Mouse (Mus musculus): Measurements from ENCODE around the gene Tbc1d14. TPM values are rescaled to one million over a fixed set of nuclear protein-coding genes. Genes with fewer than 3 reads are reported as not detected.

Tbc1d14 gene
- polyA plus RNA-seq, 1 experiment from 2014 or later: 59.7 TPM

GRCm38 (mm10) chr5:36523219-36523703 lies 69.8 kb downstream of the Tbc1d14 start:
- no peaks in the 10 kb centered on the region for H3K9me3 ChIP-seq
- peaks cover 65% of the 10 kb centered on the region for H3K36me3 ChIP-seq
- peaks cover 20% of the 10 kb centered on the region for H3K4me1 ChIP-seq (replicated peaks)
- no peak for ATAC-seq
- 84% methylated on average over 5 of the region's 5 CpGs for WGBS
- H3K27me3 ChIP-seq: no peaks in the 10 kb centered on the region
- no peak overlapping the region for H3K27ac ChIP-seq
- no peak overlapping the region for H3K4me2 ChIP-seq (replicated peaks)
- no peak overlapping the region for H3K9ac ChIP-seq (replicated peaks)
- H3K4me3 ChIP-seq (replicated peaks): no peak overlapping the region

- H3K36me3 ChIP-seq: peaks cover 70% of the 10 kb centered on the region
- WGBS: 87% methylated on average over 2 of the region's 2 CpGs
- H3K9ac ChIP-seq (replicated peaks): no peak overlapping the region
- no peak overlapping the region for H3K4me2 ChIP-seq (replicated peaks)
- peaks cover 16% of the 10 kb centered on the region for H3K4me1 ChIP-seq (replicated peaks)
- no peak for ATAC-seq
- no peak overlapping the region for H3K4me3 ChIP-seq (replicated peaks)
- H3K9me3 ChIP-seq: no peaks in the 10 kb centered on the region
- no peak overlapping the region for H3K27ac ChIP-seq
- no peaks in the 10 kb centered on the region for H3K27me3 ChIP-seq
Measured at GRCm38 (mm10) chr5:36522782-36523181, 70.3 kb downstream of the Tbc1d14 start.

- no peaks in the 10 kb centered on the region for H3K9me3 ChIP-seq
- H3K4me1 ChIP-seq (replicated peaks): no peaks in the 10 kb centered on the region
- no peak overlapping the region for H3K9ac ChIP-seq (replicated peaks)
- H3K4me2 ChIP-seq (replicated peaks): no peak overlapping the region
- WGBS: 87% methylated on average over 3 of the region's 3 CpGs
- H3K4me3 ChIP-seq (replicated peaks): no peak overlapping the region
- no peaks in the 10 kb centered on the region for H3K27me3 ChIP-seq
- no peak overlapping the region for H3K27ac ChIP-seq
- H3K36me3 ChIP-seq: peaks cover 92% of the 10 kb centered on the region
- ATAC-seq: no peak
Measured at GRCm38 (mm10) chr5:36519751-36520150, 73.3 kb downstream of the Tbc1d14 start.

GRCm38 (mm10) chr5:36517596-36517995 lies 75.5 kb downstream of the Tbc1d14 start:
- Histone ChIP-seq H3K4me2 (replicated peaks) (no peak overlapping the region), H3K9me3 (no peaks in the 10 kb centered on the region), H3K4me3 (replicated peaks) (no peak overlapping the region), H3K36me3 (peaks cover 94% of the 10 kb centered on the region), H3K4me1 (replicated peaks) (no peaks in the 10 kb centered on the region), H3K9ac (replicated peaks) (no peak overlapping the region), H3K27ac (no peak overlapping the region), H3K27me3 (no peaks in the 10 kb centered on the region)
- ATAC-seq: no peak
- WGBS: 85% methylated on average over 3 of the region's 3 CpGs

GRCm38 (mm10) chr5:36515558-36515957 lies 77.5 kb downstream of the Tbc1d14 start:
- Histone ChIP-seq H3K4me2 (replicated peaks) (no peak overlapping the region), H3K9me3 (no peaks in the 10 kb centered on the region), H3K27ac (no peak overlapping the region), H3K4me3 (replicated peaks) (no peak overlapping the region), H3K4me1 (replicated peaks) (no peaks in the 10 kb centered on the region), H3K9ac (replicated peaks) (no peak overlapping the region), H3K27me3 (no peaks in the 10 kb centered on the region), H3K36me3 (peaks cover 94% of the 10 kb centered on the region)
- WGBS: 86% methylated on average over 5 of the region's 5 CpGs
- ATAC-seq: no peak

- H3K27me3 ChIP-seq: no peaks in the 10 kb centered on the region
- WGBS: 100% methylated on average over 1 of the region's 1 CpGs
- ATAC-seq: no peak
- no peaks in the 10 kb centered on the region for H3K4me1 ChIP-seq (replicated peaks)
- no peak overlapping the region for H3K4me3 ChIP-seq (replicated peaks)
- no peak overlapping the region for H3K9ac ChIP-seq (replicated peaks)
- H3K9me3 ChIP-seq: no peaks in the 10 kb centered on the region
- H3K27ac ChIP-seq: no peak overlapping the region
- no peak overlapping the region for H3K4me2 ChIP-seq (replicated peaks)
- peaks cover 94% of the 10 kb centered on the region for H3K36me3 ChIP-seq
Measured at GRCm38 (mm10) chr5:36515126-36515525, 78.0 kb downstream of the Tbc1d14 start.

- WGBS: 98% methylated on average over 2 of the region's 2 CpGs
- Histone ChIP-seq H3K4me1 (replicated peaks) (no peaks in the 10 kb centered on the region), H3K27me3 (no peaks in the 10 kb centered on the region), H3K36me3 (peaks cover 93% of the 10 kb centered on the region), H3K9me3 (no peaks in the 10 kb centered on the region), H3K9ac (replicated peaks) (no peak overlapping the region), H3K4me3 (replicated peaks) (no peak overlapping the region), H3K27ac (no peak overlapping the region), H3K4me2 (replicated peaks) (no peak overlapping the region)
- ATAC-seq: no peak
Measured at GRCm38 (mm10) chr5:36510956-36511355, 82.1 kb downstream of the Tbc1d14 start.

- Histone ChIP-seq H3K4me2 (replicated peaks) (no peak overlapping the region), H3K27me3 (no peaks in the 10 kb centered on the region), H3K9ac (replicated peaks) (no peak overlapping the region), H3K4me1 (replicated peaks) (no peaks in the 10 kb centered on the region), H3K27ac (no peak overlapping the region), H3K9me3 (no peaks in the 10 kb centered on the region), H3K36me3 (peaks cover 98% of the 10 kb centered on the region), H3K4me3 (replicated peaks) (no peak overlapping the region)
- no peak for ATAC-seq
- WGBS: 93% methylated on average over 10 of the region's 10 CpGs
Measured at GRCm38 (mm10) chr5:36508351-36508750, 84.7 kb downstream of the Tbc1d14 start.

GRCm38 (mm10) chr5:36505643-36506042 lies 87.4 kb downstream of the Tbc1d14 start:
- no peak overlapping the region for H3K4me2 ChIP-seq (replicated peaks)
- H3K27ac ChIP-seq: no peak overlapping the region
- H3K9ac ChIP-seq (replicated peaks): no peak overlapping the region
- peaks cover 99% of the 10 kb centered on the region for H3K36me3 ChIP-seq
- 68% methylated on average over 5 of the region's 5 CpGs for WGBS
- H3K9me3 ChIP-seq: no peaks in the 10 kb centered on the region
- no peak for ATAC-seq
- H3K27me3 ChIP-seq: no peaks in the 10 kb centered on the region
- H3K4me1 ChIP-seq (replicated peaks): no peaks in the 10 kb centered on the region
- H3K4me3 ChIP-seq (replicated peaks): no peak overlapping the region

GRCm38 (mm10) chr5:36505235-36505634 lies 87.8 kb downstream of the Tbc1d14 start:
- 87% methylated on average over 7 of the region's 7 CpGs for WGBS
- Histone ChIP-seq H3K9ac (replicated peaks) (no peak overlapping the region), H3K4me1 (replicated peaks) (no peaks in the 10 kb centered on the region), H3K27me3 (no peaks in the 10 kb centered on the region), H3K27ac (no peak overlapping the region), H3K36me3 (peaks cover 99% of the 10 kb centered on the region), H3K4me2 (replicated peaks) (no peak overlapping the region), H3K4me3 (replicated peaks) (no peak overlapping the region), H3K9me3 (no peaks in the 10 kb centered on the region)
- ATAC-seq: no peak

GRCm38 (mm10) chr5:36494709-36495108 lies 98.4 kb downstream of the Tbc1d14 start:
- Histone ChIP-seq H3K9ac (replicated peaks) (no peak overlapping the region), H3K9me3 (no peaks in the 10 kb centered on the region), H3K4me2 (replicated peaks) (no peak overlapping the region), H3K27me3 (no peaks in the 10 kb centered on the region), H3K4me3 (replicated peaks) (no peak overlapping the region), H3K27ac (no peak overlapping the region), H3K4me1 (replicated peaks) (no peaks in the 10 kb centered on the region), H3K36me3 (peaks cover 77% of the 10 kb centered on the region)
- no peak for ATAC-seq
- 93% methylated on average over 9 of the region's 9 CpGs for WGBS

- no peak overlapping the region for H3K4me2 ChIP-seq (replicated peaks)
- no peaks in the 10 kb centered on the region for H3K27me3 ChIP-seq
- peaks cover 70% of the 10 kb centered on the region for H3K36me3 ChIP-seq
- H3K9ac ChIP-seq (replicated peaks): no peak overlapping the region
- no peaks in the 10 kb centered on the region for H3K9me3 ChIP-seq
- H3K4me1 ChIP-seq (replicated peaks): no peaks in the 10 kb centered on the region
- no peak overlapping the region for H3K27ac ChIP-seq
- WGBS: 90% methylated on average over 6 of the region's 6 CpGs
- no peak for ATAC-seq
- H3K4me3 ChIP-seq (replicated peaks): no peak overlapping the region
Measured at GRCm38 (mm10) chr5:36493919-36494318, 99.2 kb downstream of the Tbc1d14 start.

- Histone ChIP-seq H3K4me1 (replicated peaks) (peaks cover 11% of the 10 kb centered on the region), H3K36me3 (peaks cover 34% of the 10 kb centered on the region), H3K27me3 (peaks cover 8% of the 10 kb centered on the region; the same call in 1 of the 2 replicates), H3K4me3 (replicated peaks) (no peak overlapping the region), H3K4me2 (replicated peaks) (no peak overlapping the region), H3K9ac (replicated peaks) (no peak overlapping the region), H3K9me3 (no peaks in the 10 kb centered on the region), H3K27ac (no peak overlapping the region)
- WGBS: 59% methylated on average over 2 of the region's 2 CpGs
- ATAC-seq: no peak
Measured at GRCm38 (mm10) chr5:36489225-36489624, 103.9 kb downstream of the Tbc1d14 start.
